Mouse (Mus musculus) Muller cell, postnatal 12 days (primary cell): ENCODE measurements at regions not wholly inside any gene's neighbourhood (a gene's known extent, or its start where the extent isn't known, plus 50 kb on each side); places are given as distances from the start of the nearest gene placed in this dataset.
A peak's percentile ranks its signal among the peaks of the same experiment; 100 is the strongest.
"Not testable (repeated sequence)": the region's sequence is repeated elsewhere in the genome, so short reads cannot be mapped to it uniquely, and the experiment has no call there.

Experiments
- DNase-seq: peaks from one replicate; pipeline ENCODE4 v3.0.0-alpha.2; 2015; ENCODE audit errors: inconsistent ontology term

DNA sequence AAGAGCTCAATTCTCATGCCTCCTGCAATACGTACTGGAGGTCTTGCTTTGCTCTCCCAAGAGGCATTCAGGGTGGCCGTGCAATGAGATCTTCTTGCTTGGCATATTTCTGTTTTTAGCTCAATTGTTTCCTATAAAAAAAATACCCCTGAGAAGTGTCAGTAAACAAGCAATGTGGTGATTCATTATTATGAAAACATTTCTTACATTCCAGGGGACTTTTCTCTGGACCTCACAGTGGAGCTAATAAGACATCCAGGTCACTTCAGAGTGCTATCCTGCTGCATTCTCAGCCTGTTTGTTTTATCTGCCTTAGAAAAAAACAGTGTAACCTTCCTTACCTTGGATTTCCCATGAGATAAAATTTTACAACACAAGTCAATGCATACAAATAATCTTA lies 532.0 kb downstream of the Dad1 start:
- not testable (repeated sequence) for DNase-seq

DNA sequence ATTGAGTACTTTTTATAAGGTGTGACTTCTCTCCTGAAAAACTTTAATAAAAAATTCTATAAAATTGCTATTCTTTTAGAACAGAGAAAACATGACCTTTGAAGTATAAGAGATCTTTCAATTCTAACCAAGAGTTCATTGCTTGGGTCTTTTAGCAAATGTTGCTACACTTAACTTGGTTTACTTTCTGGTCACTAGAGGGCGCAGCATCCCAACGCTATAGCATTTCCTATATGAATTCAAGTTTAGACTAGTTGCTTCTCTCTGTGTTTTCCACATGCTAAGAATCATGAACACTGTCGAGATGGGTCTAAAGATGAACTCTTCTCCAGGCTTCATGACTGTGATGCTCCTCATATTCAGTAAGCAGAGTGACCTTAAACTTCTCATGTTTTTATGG lies 544.3 kb downstream of the Dad1 start:
- not testable (repeated sequence) for DNase-seq

DNA sequence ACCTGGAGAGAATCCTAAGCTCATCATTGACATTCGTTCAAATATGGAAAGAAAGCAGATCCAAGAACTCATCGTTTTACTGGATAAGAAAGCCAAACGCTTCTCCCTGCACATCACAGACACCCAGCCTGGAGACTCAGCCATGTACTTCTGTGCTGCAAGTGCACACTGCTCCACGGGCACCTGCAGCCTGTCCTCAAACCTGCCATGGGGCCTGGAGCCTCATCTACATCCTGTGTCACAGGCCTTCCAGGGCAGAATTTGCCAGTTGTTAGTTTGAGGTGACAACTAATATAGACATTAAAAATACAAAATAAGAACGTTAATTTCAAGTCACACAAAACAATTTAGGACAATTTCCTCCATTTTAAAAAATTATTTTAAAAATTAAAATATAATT lies 549.6 kb downstream of the Dad1 start:
- not testable (repeated sequence) for DNase-seq

DNA sequence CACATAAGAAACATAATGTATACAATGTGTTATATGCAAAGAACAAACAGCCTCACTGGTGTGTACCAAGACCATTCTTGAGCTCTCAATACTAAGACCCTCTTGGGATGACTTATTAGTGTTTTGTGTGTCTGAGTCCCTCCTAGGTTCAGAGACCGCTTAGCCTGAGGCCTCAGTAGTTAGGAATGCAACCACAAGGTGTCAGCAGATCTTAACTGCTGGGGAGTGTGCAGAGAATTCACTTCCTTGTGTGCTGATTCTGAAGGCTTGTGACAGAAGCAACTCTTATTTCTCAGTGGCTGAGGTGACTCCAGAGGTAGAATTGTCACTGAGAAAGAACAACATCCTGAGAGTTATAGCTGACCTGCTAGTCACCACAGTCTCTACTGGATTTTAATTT lies 550.3 kb downstream of the Dad1 start:
- not testable (repeated sequence) for DNase-seq

DNA sequence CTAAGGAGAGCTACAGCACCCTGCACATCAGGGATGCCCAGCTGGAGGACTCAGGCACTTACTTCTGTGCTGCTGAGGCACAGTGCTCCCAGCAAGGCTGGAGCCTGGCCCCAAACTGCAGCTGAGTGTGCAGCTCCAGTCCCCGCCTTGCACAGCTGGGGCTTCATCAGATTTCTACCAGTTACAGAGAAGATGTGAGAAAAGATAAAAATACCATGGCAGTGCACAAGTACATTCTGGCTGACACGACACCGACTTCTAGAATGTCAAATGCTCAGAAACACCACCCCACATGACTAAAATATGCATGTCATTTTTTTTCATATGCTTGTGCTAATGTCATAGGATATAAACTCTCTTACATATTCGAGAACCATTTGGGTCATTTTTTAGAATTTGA lies 569.8 kb downstream of the Dad1 start:
- not testable (repeated sequence) for DNase-seq

DNA sequence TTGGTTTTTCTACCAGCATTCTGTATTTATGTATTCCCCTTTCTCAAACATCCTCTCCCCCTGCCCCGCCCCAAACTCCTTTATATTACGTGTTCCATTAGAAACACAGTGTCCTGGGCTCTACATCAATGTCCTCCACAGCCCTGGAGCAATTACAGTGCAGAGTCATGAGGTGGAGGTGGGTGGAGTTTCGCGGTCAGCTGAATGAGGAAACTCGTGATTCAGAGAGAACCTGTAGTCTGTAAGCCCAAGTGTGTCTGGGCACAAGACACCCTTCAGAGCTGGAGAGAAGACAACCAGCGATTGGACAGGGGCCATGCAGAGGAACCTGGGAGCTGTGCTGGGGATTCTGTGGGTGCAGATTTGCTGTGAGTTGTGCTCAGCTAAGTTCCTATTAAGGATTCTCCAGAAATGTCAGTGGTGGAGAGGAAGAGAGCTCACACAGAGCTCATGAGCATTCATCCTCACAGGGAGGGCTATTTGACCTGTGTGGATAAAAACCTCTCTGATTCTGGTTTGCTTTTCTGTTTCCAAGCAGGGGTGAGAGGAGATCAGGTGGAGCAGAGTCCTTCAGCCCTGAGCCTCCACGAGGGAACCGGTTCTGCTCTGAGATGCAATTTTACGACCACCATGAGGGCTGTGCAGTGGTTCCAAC lies 570.4 kb downstream of the Dad1 start:
- not testable (repeated sequence) for DNase-seq

DNA sequence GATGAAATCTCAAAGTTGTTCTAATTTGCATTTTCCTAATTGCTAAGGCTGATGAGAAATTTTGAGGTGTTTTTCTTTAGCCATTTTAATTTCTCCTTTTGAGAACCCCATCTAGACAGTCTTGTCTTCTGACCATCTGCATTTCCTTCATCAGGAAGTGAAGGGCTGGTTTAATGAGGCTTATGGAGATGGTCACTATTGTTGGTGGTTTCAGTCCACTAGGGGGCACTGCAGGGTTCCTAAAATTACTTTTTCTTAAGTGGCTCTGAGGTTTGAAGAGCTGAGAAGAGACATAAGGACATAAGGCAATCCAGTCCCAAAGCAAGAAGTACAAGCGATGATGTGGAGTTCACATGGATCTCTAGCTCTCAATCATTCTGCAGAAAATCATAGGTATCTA lies 571.2 kb downstream of the Dad1 start:
- DNase-seq = not testable (repeated sequence)

DNA sequence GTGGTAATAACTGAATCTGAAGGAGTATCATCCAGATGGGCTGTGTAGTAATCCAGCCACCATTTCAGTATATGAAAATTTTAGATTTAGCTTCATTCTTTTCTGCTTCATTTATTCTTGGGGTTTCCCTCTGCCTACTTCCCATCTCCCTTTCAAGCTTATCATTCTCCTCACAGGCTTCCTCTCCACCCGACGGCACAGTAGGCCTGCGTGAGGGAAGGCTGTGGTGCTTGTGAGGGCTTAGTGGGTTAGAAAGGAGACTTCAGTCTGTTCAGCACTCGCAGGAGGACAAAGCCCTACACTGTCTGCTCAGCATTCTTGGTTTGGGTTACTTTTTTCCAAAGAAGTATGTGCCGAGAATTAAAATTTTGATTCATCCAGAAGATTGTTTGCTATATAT lies 572.6 kb downstream of the Dad1 start:
- DNase-seq = not testable (repeated sequence)

DNA sequence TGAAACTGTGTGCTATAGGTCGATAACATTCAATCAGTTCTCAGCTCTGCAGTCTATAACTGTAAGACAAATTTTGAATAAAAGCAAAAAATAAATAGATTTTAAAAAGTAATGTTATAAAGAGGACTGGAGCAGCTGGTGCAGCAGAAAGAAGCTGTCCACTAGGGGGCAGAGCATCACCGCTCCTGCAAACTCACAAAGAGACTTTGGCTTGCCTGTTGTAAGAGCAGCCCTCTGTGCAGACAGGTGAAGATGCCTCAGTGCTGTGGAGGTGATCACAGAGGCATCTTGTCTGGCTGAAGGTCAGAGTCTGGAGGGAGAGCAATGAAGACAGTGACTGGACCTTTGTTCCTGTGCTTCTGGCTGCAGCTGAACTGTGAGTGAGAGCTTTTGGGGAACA lies 588.2 kb downstream of the Dad1 start:
- DNase-seq = peak; percentile 1

DNA sequence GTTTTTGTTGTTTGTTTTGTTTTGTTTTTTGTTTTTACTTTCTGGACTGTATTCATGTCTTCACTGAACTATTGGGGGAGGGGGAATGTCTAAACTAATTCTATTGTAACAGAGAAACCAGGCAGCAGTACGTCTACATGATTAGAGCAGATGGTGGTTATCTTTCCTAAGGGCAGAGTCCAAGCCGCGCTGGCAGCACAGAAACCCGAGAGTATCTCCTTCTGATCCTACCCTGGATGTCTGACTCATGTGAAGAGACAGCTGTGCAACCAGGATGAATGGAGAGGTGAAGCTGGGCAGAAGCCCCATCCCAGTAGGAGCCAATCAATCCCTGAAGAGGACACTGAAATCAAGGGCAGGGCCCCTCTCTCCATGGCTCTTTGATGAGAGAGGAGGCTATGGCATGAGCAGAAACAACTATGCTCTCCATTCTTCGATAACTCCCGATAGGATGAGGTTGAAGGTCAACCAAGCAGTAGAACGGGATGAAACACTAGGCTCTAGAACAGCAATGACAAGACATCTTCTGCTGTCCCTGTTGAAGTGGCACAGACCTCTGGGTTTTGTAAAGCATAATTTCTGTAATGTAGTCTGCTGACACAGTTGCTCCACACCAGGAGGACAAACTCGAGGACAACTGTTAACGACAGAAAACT lies 591.1 kb downstream of the Dad1 start:
- DNase-seq = not testable (repeated sequence)

DNA sequence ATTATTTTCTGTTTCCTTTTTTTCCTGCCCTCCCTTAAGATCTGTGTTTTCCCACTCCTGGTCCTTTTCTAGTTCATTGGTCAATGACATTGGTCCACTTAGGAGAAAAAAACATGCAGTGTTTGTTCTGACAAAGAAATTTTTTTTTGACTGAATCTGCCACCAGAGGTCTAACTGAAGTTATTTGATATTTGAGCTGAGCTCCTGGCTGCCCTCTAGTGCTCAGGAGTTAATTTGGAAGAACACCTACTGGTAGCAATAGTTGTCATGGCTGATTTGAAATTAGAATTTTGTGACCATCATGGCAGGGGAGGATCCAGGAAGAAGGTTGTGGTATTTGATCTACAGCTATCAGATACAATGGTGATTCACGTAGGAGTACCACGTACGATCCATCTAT lies 599.2 kb downstream of the Dad1 start:
- DNase-seq = not testable (repeated sequence)

DNA sequence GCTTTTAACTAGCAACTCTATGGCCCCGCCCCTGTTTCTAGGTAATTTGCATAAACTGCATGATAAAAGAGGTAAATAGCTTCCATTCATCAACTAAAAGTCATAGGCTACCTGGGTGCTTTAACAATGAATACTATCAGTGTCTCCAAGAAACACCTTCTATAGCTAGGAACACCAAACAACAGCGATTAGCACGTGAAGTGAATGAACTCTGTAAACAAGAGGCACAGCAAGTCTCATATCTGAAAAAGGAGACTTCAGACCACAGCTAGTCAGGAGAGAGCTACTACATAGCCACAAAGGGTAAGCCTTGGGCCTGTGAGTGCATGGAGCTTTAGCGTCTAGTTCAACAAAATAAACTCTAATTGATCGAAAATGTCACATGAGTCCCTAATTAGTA lies 602.8 kb downstream of the Dad1 start:
- not testable (repeated sequence) for DNase-seq

DNA sequence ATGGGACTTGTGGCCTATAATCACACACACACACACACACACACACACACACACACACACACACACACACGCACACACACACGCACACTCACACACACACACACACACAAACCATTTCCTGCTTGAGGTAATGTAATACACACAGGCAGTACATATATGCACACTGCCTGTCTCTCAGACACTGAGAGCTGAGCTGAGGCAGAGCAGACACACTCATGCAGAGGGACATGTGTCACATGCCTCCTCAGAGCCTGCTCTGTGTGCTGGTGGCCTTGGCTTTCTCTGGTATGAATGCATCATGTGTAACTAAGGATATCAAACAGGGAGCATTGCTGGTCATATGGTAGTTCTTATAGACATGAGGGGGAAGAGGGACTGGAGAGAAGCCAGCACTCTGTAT lies 604.7 kb downstream of the Dad1 start:
- not testable (repeated sequence) for DNase-seq

DNA sequence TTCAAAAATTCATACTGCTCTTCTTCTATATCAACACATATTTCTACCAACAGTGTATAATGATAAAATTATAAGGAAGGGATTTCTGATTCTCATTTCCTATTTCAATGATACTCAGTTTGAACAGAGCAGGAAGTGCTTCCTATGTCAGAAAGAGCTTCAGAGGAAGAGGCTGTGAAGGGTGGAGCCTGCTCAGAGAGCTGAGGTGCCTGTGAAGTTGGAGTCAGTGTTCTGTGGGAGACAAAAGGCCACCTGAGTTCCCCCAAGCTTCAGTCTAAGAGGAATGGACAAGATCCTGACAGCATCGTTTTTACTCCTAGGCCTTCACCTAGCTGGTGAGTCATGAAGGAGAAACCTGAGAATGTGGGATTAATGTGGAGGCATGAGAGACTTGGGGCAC lies 613.5 kb downstream of the Dad1 start:
- DNase-seq = not testable (repeated sequence)

DNA sequence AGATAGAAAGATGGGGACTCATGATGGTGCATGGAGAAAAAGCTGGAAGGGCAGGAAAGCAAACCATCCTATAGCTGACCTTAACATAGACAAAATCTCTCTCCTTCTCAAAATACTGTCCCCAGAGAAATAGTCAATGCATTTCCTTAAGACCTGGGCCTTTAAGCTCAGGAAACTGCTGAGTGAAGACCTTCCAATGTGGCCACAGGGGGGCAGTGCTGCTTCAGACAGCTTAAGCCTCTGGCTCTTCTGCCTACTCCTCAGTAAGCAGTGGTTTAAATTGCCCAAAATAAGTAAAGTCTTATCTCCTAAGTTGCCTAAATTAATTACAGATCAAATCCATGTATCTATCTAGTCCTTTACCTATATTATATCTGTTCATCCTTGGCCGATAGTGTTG lies 616.2 kb downstream of the Dad1 start:
- DNase-seq = not testable (repeated sequence)

DNA sequence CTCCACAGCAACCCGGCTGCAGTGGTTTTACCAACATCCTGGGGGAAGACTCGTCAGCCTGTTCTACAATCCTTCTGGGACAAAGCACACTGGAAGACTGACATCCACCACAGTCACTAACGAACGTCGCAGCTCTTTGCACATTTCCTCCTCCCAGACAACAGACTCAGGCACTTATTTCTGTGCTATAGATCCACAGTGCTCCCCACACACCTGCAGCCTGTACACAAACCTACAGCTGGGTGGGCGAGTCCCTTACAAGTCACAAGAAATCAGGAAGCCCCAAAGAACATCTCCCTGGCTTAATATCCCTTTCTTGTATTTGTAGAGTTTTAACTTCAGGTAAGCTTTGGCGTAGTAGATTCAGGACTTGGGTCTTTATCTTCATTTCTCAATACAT lies 618.7 kb downstream of the Dad1 start:
- DNase-seq = not testable (repeated sequence)

DNA sequence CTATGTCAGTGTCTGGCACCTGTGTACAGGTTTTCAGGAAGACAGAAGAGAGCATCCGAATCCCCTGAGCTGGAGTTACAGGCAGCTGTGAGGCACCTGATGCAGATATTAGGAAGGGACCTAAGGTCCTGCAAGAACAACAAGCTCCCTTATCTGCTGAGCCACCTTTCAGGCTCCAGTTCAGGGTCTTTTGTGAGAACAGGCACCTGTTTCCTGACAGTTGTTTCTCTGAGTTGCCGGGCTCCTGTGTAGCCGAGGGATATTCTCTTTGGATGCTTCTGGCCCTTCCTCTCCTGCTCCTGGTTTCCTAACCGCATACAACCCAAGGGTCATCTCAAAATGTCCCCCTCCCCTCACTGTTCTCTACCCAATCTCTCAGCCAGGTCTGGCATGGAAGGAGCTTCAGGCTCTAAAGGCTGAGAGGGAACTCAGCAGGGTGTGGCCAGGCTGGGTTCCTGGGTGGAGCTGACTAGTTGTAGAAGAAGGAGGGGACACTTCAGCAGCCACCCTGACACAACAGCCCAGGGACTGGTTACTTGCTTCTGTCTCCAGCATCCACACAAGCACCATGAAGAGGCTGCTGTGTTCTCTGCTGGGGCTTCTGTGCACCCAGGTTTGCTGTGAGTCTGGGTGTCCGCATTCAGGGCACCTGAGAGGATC lies 619.5 kb downstream of the Dad1 start:
- DNase-seq = not testable (repeated sequence)

DNA sequence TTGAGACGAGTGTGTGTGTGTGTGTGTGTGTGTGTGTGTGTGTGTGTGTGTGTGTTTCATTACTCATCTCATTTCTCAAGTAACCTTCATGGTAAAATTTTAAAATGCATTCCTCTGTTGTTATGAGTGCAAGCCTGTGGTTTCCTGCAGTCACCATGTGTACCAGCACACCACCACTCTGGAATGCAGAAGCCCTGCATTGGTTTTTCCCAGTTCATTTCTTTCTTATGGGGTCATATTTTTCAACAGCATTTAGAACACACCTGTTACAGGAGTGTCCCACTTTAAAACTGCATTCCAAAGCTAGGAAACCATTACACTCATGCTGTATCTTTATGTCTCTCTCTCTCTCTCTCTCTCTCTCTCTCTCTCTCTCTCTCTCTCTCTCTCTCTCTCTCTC lies 620.2 kb downstream of the Dad1 start:
- DNase-seq = peak; percentile 63

DNA sequence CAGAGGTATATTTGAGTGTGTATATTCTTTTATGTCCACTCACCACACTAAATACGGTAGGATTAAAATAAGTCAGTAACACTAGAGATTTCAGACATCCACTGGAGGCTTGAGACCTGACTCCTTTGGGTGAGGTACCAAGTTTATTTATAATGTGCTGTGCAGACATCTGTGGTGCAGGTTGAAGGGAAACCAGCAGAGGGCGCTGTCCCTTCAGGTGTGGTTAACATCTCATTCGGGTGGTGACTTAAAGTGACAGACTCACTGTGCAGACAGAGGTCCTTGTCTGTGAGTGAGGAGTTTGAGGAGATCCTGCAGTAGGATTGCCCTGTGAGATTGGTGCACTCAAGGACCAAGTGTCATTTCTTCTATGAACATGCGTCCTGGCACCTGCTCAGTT lies 632.5 kb downstream of the Dad1 start:
- not testable (repeated sequence) for DNase-seq

DNA sequence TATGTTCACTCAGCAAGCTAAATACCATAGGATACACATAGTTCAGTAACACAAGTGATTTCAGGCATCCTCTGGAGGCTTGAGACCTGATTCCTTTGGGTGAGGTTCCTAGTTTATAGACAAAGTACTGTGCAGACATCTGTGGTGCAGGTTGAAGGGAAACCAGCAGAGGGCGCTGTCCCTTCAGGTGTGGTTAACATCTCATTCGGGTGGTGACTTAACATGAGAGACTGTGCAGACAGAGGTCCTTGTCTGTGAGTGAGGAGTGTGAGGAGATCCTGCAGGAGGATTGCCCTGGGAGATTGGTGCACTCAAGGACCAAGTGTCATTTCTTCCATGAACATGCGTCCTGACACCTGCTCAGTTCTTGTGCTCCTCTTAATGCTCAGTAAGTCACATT lies 637.8 kb downstream of the Dad1 start:
- DNase-seq = not testable (repeated sequence)

DNA sequence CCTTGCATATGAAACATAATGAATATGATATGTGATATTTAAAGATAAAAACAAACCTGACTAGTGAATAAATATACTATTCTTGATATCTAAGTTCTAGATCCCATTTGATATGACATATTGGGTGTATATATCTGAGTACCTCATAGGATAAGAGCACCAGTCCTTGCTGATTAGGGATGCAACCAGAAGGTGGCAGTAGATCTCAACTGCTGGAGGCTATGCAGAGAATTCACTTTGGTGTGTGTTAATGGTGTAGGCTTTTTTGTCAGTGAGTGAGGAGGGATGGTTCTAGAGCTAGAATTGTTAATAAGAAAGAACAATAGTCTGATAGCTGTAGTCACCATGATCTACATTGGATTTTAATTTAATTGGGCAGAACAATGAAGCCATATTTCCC lies 639.6 kb downstream of the Dad1 start:
- no peak for DNase-seq

DNA sequence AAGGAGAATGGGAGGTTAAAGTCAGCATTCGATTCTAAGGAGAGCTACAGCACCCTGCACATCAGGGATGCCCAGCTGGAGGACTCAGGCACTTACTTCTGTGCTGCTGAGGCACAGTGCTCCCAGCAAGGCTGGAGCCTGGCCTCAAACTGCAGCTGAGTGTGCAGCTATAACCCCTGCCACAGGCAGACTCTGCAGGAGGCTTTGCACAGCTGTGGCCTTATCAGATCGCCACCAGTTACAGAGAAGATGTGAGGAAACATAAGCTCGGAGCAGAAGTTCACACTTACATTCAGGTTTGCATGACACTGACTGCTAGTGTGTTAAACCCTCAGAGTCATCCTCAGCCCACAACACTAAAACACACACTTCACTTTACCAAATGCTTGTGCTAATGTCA lies 654.6 kb downstream of the Dad1 start:
- not testable (repeated sequence) for DNase-seq

DNA sequence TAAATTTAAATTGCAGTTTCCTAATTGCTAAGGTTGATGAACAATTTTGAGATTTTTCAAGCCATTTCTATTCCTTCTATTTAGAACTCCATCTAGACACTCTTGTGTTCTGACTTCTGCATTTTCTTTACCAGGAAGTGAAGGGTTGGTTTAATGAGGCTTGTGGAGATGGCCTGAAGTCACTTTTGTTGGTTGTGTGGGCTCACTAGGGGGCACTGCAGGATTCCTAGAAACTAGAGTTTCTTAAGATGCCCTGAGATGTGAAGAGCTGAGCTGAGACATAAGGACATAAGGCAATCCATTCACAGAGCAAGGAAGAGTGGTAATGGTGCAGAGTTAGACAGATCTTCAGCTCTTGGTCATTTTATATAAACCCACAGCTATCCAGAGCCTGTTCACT lies 656.6 kb downstream of the Dad1 start:
- not testable (repeated sequence) for DNase-seq
